Comparison of ENCODE assay signal across 16 mouse cellular contexts in genomic region chr3:133459174-133459573, GRCm38 (mm10).
"Had no signal": no experiment of that assay in that cellular context is flagged by ENCODE, and none has a peak within 500 bp of the region (broad histone marks: within the 10 kb centered on the region; RNA-seq: fewer than 3 reads in every experiment).

No protein-coding gene starts in this region.

- H3K9me3 ChIP-seq: kidney, embryonic 15.5 days; limb, embryonic 15.5 days; liver, embryonic 12.5 days; neural tube, embryonic 13.5 days; stomach, embryonic 15.5 days had no signal

- H3K4me2 ChIP-seq: kidney, embryonic 15.5 days; limb, embryonic 15.5 days; liver, embryonic 12.5 days; lung, embryonic 14.5 days; neural tube, embryonic 13.5 days; stomach, embryonic 15.5 days had no signal

- DNase-seq: kidney, adult 2 months; kidney, postnatal 25 days; layer of hippocampus, adult 9-11 months; layer of hippocampus, postnatal 36 days; lung, embryonic 14.5 days; lung, postnatal 10 days; lung, postnatal 4 days; retina, postnatal 1 day; thymus, postnatal 36 days had no signal

- ATAC-seq: intestine, embryonic 16.5 days; liver, embryonic 12.5 days had no signal

- H3K36me3 ChIP-seq: liver, embryonic 12.5 days had no signal

- H3K27me3 ChIP-seq: kidney, embryonic 15.5 days; limb, embryonic 15.5 days; liver, embryonic 12.5 days; neural tube, embryonic 13.5 days; stomach, embryonic 15.5 days had no signal

- H3K9ac ChIP-seq: kidney, embryonic 15.5 days; limb, embryonic 15.5 days; liver, embryonic 12.5 days; lung, embryonic 14.5 days; neural tube, embryonic 13.5 days; stomach, embryonic 15.5 days had no signal

- H3K4me3 ChIP-seq: kidney, embryonic 15.5 days; limb, embryonic 15.5 days; liver, embryonic 12.5 days; myocyte; neural tube, embryonic 13.5 days; stomach, embryonic 15.5 days had no signal

- H3K27ac ChIP-seq: kidney, embryonic 15.5 days; limb, embryonic 15.5 days; liver, embryonic 12.5 days; neural tube, embryonic 13.5 days; stomach, embryonic 15.5 days had no signal

- H3K4me1 ChIP-seq: kidney, embryonic 15.5 days; limb, embryonic 15.5 days; liver, embryonic 12.5 days; neural tube, embryonic 13.5 days; stomach, embryonic 15.5 days had no signal
